Mouse (Mus musculus): ENCODE data around the gene Irs3.

Gene Irs3

GRCm38 (mm10) chr5:137645652-137646091 lies at the start of gene Irs3:
TSS of gene Irs3 (minus strand) at chr5:137645714.
- DNase-seq (ENCODE audit: low spot score in 2 of 2), result no peak

- DNase-seq (ENCODE audit: low spot score in 2 of 2), result no peak
Measured at GRCm38 (mm10) chr5:137694796-137695195, 49.3 kb upstream of the Irs3 start.

- DNase-seq (ENCODE audit: low spot score in 2 of 2), result no peak
Measured at GRCm38 (mm10) chr5:137691881-137692280, 46.4 kb upstream of the Irs3 start.

GRCm38 (mm10) chr5:137690531-137690930 lies 45.0 kb upstream of the Irs3 start:
- DNase-seq (ENCODE audit: low spot score in 2 of 2), result no peak

- peak; percentile 48 to 60 for DNase-seq (ENCODE audit: low spot score in 2 of 2)
Measured at GRCm38 (mm10) chr5:137689974-137690373, 44.5 kb upstream of the Irs3 start.

GRCm38 (mm10) chr5:137686127-137686790 lies 40.7 kb upstream of the Irs3 start:
- peak in 1 of 2 experiments; percentile 52 for DNase-seq (ENCODE audit: low spot score in 2 of 2)

- DNase-seq (ENCODE audit: low spot score in 2 of 2), result no peak
Measured at GRCm38 (mm10) chr5:137685653-137686052, 40.1 kb upstream of the Irs3 start.

- DNase-seq (ENCODE audit: low spot score in 2 of 2), result peak; percentile 97 to 99
Measured at GRCm38 (mm10) chr5:137684294-137685123, 39.0 kb upstream of the Irs3 start, which contains the start of gene Agfg2. TSS of gene Agfg2 (minus strand) at chr5:137684726.

- peak in 1 of 2 experiments; percentile 47 for DNase-seq (ENCODE audit: low spot score in 2 of 2)
Measured at GRCm38 (mm10) chr5:137683388-137684293, 38.1 kb upstream of the Irs3 start.

GRCm38 (mm10) chr5:137682526-137682925 lies 37.0 kb upstream of the Irs3 start:
- no peak for DNase-seq (ENCODE audit: low spot score in 2 of 2)

GRCm38 (mm10) chr5:137679726-137680125 lies 34.2 kb upstream of the Irs3 start:
- DNase-seq (ENCODE audit: low spot score in 2 of 2), result no peak

- DNase-seq (ENCODE audit: low spot score in 2 of 2), result no peak
Measured at GRCm38 (mm10) chr5:137678736-137679135, 33.2 kb upstream of the Irs3 start.

GRCm38 (mm10) chr5:137677859-137678258 lies 32.3 kb upstream of the Irs3 start:
- DNase-seq (ENCODE audit: low spot score in 2 of 2), result no peak

GRCm38 (mm10) chr5:137674786-137675185 lies 29.3 kb upstream of the Irs3 start:
- no peak for DNase-seq (ENCODE audit: low spot score in 2 of 2)

GRCm38 (mm10) chr5:137673015-137673414 lies 27.5 kb upstream of the Irs3 start:
- DNase-seq (ENCODE audit: low spot score in 2 of 2), result no peak

GRCm38 (mm10) chr5:137672361-137672760 lies 26.8 kb upstream of the Irs3 start:
- no peak for DNase-seq (ENCODE audit: low spot score in 2 of 2)

GRCm38 (mm10) chr5:137671443-137672240 lies 26.1 kb upstream of the Irs3 start:
- no peak for DNase-seq (ENCODE audit: low spot score in 2 of 2)

- DNase-seq (ENCODE audit: low spot score in 2 of 2), result peak in 1 of 2 experiments; percentile 40
Measured at GRCm38 (mm10) chr5:137670240-137670639, 24.7 kb upstream of the Irs3 start.

- DNase-seq (ENCODE audit: low spot score in 2 of 2), result no peak
Measured at GRCm38 (mm10) chr5:137668971-137669370, 23.5 kb upstream of the Irs3 start.

GRCm38 (mm10) chr5:137663057-137663456 lies 17.5 kb upstream of the Irs3 start:
- DNase-seq (ENCODE audit: low spot score in 2 of 2), result no peak
